Mouse (Mus musculus) kidney, embryonic 14.5 days (tissue): ENCODE results near the gene Lgals8. TPM values are rescaled to one million over a fixed set of nuclear protein-coding genes. Genes with fewer than 3 reads are reported as not detected.

ENCODE experiments used
- ATAC-seq: fragments of 200-750 bp; cut with Nextera tagmentation; 2 replicates; pipeline ENCODE4 v1.8.0; 2017; ENCODE audit warnings: moderate number of reproducible peaks, mild to moderate bottlenecking, moderate TSS enrichment, moderate library complexity; ENCODE audit not compliant: low FRiP score, low TSS enrichment
- H3K27ac ChIP-seq: fragments of 300-500 bp; sonication (generic); 2 replicates; pipeline ENCODE4 v1.5.1; 2014; ENCODE audit warnings: low read depth, mild to moderate bottlenecking, low read length, moderate library complexity, mixed read lengths
- H3K27me3 ChIP-seq: fragments of 300-500 bp; sonication (generic); 2 replicates; pipeline ENCODE4 v1.6.1; 2014; ENCODE audit warnings: mild to moderate bottlenecking, low read length; ENCODE audit not compliant: control insufficient read depth, insufficient read depth
- H3K36me3 ChIP-seq: fragments of 300-500 bp; sonication (generic); 2 replicates; pipeline ENCODE4 v1.6.1; 2014; ENCODE audit warnings: low read length, mixed read lengths; ENCODE audit not compliant: control insufficient read depth, insufficient read depth
- H3K4me1 ChIP-seq: fragments of 300-500 bp; sonication (generic); 2 replicates; pipeline ENCODE4 v1.6.1; 2014; ENCODE audit warnings: low read length, mixed read lengths; ENCODE audit not compliant: control insufficient read depth, insufficient read depth
- H3K4me2 ChIP-seq: fragments of 300-500 bp; sonication (generic); replicated peaks from 2 replicates; pipeline ENCODE4 v1.6.1; 2014; ENCODE audit warnings: low read depth, mild to moderate bottlenecking, low read length
- H3K4me3 ChIP-seq: fragments of 300-500 bp; sonication (generic); 2 replicates; pipeline ENCODE4 v1.5.1; 2014; ENCODE audit warnings: mild to moderate bottlenecking, low read length
- H3K9ac ChIP-seq: fragments of 300-500 bp; sonication (generic); 2 replicates; pipeline ENCODE4 v1.6.1; 2014; ENCODE audit warnings: low read depth, mild to moderate bottlenecking, low read length, moderate library complexity
- H3K9me3 ChIP-seq: fragments of 300-500 bp; sonication (generic); 2 replicates; pipeline ENCODE4 v1.6.1; 2016; ENCODE audit warnings: low read length; ENCODE audit not compliant: control insufficient read depth
- WGBS: fragments of 180-500 bp; shearing (Covaris S2); extraction: QIAGEN DNeasy Blood & Tissue Kit; methylation state at CpG from one replicate; pipeline ENCODE4 v1.1.7; 2014; 5-methylcytosine and 5-hydroxymethylcytosine counted together
- polyA plus RNA-seq: library from polyadenylated mRNA; unstranded; fragments of >200 nt; fragmentation: Nextera tagmentation; extraction: Ambion mirVana; gene quantifications from 2 replicates; pipeline ENCODE4 v1.2.1, GENCODE M21; 2014

Lgals8 gene
- polyA plus RNA-seq = 12.3 and 19.2 TPM in 2 replicates

DNA sequence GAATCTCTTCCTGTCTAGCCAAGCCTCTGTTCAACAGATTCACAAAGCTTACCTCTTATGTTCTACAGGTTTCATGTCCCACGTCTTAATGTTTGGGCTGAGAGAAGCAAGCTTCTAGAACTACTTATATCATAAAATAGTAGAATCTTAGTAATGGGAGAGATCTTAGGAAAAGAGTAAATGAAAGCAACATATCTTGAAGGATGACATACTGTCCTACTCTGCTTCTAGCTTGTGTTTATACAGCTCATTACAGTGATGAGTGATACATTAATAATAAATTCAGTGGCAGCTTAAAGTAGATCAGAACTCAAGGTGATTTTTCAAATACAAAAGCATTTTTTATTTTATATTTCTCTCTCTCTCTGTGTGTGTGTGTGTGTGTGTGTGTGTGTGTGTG lies at the start of gene Lgals8:
Lgals8 (minus strand) TSS at position 101 of the 400 bp plus-strand sequence.
- Histone ChIP-seq H3K9me3 (no peaks in the 10 kb centered on the region), H3K27me3 (no peaks in the 10 kb centered on the region), H3K4me3 (no peak within 1 kb of the TSS), H3K4me1 (no peaks in the 10 kb centered on the region), H3K27ac (no peak within 1 kb of the TSS), H3K36me3 (no peaks in the 10 kb centered on the region), H3K9ac (no peak within 1 kb of the TSS), H3K4me2 (no peak within 1 kb of the TSS)
- no peak for ATAC-seq
- 85% methylated on average over 1 of the region's 1 CpGs for WGBS

- H3K36me3 ChIP-seq = no peaks in the 10 kb centered on the region
- H3K27me3 ChIP-seq = no peaks in the 10 kb centered on the region
- WGBS = 65% methylated on average over 8 of the region's 9 CpGs
- H3K9me3 ChIP-seq = no peaks in the 10 kb centered on the region
- H3K4me1 ChIP-seq = no peaks in the 10 kb centered on the region
- ATAC-seq = peak; percentile 52; the same call in 1 of the 2 replicates
- no peak overlapping the region for H3K4me3 ChIP-seq
- no peak overlapping the region for H3K4me2 ChIP-seq
- no peak overlapping the region for H3K9ac ChIP-seq
- H3K27ac ChIP-seq = no peak overlapping the region
These were observed 46.6 kb upstream of the Lgals8 start for GRCm38 (mm10) chr13:12511189-12511965.

- Histone ChIP-seq H3K4me2 (no peak overlapping the region), H3K27me3 (no peaks in the 10 kb centered on the region), H3K4me3 (no peak overlapping the region), H3K9me3 (no peaks in the 10 kb centered on the region), H3K9ac (no peak overlapping the region), H3K36me3 (no peaks in the 10 kb centered on the region), H3K4me1 (no peaks in the 10 kb centered on the region), H3K27ac (no peak overlapping the region)
- WGBS = 76% methylated on average over 6 of the region's 6 CpGs
- no peak for ATAC-seq
These were observed 45.3 kb upstream of the Lgals8 start for GRCm38 (mm10) chr13:12510032-12510431.

DNA sequence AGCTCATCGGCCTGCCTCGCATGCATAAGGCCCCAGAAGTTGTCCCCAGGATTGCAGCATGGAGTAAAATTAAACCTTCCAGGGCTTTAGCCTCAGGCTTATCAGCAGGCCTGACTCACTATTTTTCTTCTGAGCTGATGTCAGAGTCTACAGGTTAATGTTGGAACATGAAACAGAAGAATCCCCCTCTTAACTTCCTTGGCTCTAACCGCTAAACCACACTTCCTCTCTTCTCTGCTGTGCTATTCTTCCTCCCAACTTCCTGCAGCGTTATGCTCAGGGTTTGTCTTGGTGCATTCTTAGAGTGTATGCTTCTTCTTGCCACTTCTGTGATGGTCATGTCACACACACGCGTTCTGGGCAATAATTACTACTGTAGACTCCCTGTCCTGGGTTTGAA lies 42.7 kb upstream of the Lgals8 start:
- Histone ChIP-seq H3K4me2 (no peak overlapping the region), H3K4me1 (peaks cover 4% of the 10 kb centered on the region; the same call in 1 of the 2 replicates), H3K27ac (no peak overlapping the region), H3K36me3 (no peaks in the 10 kb centered on the region), H3K27me3 (no peaks in the 10 kb centered on the region), H3K9ac (no peak overlapping the region), H3K9me3 (no peaks in the 10 kb centered on the region), H3K4me3 (no peak overlapping the region)
- 93% methylated on average over 6 of the region's 6 CpGs for WGBS
- ATAC-seq = no peak

DNA sequence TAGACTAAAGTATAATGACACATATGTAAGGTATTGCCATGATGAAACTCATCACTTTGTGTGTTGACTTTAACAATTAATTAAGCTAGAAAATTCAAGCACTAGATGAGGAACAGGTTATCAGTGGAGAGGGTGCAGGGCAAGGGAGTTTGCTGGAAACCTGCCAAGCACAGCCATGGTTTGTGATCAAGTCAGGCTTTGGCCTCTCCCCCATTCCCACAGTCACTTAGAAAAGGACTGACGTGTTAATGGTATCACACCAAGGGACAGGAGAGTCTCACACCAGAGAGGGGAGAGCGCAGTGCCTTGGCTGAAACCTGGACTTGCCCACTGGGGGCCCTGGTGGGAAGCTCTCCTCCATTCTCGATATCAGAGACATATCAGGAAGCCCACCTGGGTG lies 40.6 kb upstream of the Lgals8 start:
- no peak overlapping the region for H3K4me3 ChIP-seq
- no peaks in the 10 kb centered on the region for H3K36me3 ChIP-seq
- H3K9ac ChIP-seq = no peak overlapping the region
- no peak overlapping the region for H3K4me2 ChIP-seq
- no peaks in the 10 kb centered on the region for H3K9me3 ChIP-seq
- no peak for ATAC-seq
- no peak overlapping the region for H3K27ac ChIP-seq
- H3K4me1 ChIP-seq = peaks cover 4% of the 10 kb centered on the region; the same call in 1 of the 2 replicates
- H3K27me3 ChIP-seq = no peaks in the 10 kb centered on the region
- 61% methylated on average over 3 of the region's 3 CpGs for WGBS

GRCm38 (mm10) chr13:12503238-12503751 lies 38.6 kb upstream of the Lgals8 start:
- H3K9ac ChIP-seq = no peak overlapping the region

DNA sequence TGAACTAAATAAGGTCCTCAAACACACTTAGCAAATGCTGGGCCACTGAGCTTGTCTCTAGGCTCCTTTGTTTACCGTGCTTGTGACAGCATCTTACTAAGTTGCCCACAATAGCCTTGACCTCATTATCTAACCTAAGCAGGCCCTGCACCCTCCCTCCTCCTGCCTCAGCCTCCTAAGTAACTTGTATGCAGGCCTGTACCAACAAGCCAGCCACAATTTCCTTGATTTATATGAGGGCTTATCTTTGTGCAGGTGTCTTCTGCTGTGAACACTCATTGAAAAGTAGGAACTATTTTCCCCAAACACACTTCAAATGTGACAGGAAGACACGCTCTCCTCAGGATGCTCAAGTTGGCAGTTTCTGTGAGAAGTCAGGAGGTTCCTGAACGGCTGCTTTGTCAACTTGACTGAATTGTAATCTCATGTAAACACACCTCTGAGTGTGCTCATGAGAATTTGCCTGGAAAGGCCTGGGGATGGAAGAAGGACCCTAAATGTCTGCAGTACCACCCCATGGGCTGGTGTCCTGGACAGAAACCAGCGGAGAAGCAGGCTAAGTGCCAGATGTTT lies 38.0 kb upstream of the Lgals8 start:
- H3K4me2 ChIP-seq = no peak overlapping the region
- ATAC-seq = no peak; the same call in 1 of the 2 replicates
- no peaks in the 10 kb centered on the region for H3K9me3 ChIP-seq
- no peaks in the 10 kb centered on the region for H3K27me3 ChIP-seq
- WGBS = 45% methylated on average over 4 of the region's 4 CpGs
- H3K4me1 ChIP-seq = peaks cover 4% of the 10 kb centered on the region; the same call in 1 of the 2 replicates
- H3K27ac ChIP-seq = no peak overlapping the region
- no peak overlapping the region for H3K9ac ChIP-seq
- no peaks in the 10 kb centered on the region for H3K36me3 ChIP-seq
- H3K4me3 ChIP-seq = no peak overlapping the region

More at GRCm38 (mm10) chr13:12503238-12503751, 38.6 kb upstream of the Lgals8 start:
- ATAC-seq = peak; percentile 66
- 27% methylated on average over 11 of the region's 11 CpGs for WGBS
- no peak overlapping the region for H3K4me2 ChIP-seq
- no peak overlapping the region for H3K27ac ChIP-seq
- no peak overlapping the region for H3K4me3 ChIP-seq
- H3K9me3 ChIP-seq = no peaks in the 10 kb centered on the region
- no peaks in the 10 kb centered on the region for H3K27me3 ChIP-seq
- H3K4me1 ChIP-seq = peaks cover 4% of the 10 kb centered on the region; the same call in 1 of the 2 replicates
- no peaks in the 10 kb centered on the region for H3K36me3 ChIP-seq

DNA sequence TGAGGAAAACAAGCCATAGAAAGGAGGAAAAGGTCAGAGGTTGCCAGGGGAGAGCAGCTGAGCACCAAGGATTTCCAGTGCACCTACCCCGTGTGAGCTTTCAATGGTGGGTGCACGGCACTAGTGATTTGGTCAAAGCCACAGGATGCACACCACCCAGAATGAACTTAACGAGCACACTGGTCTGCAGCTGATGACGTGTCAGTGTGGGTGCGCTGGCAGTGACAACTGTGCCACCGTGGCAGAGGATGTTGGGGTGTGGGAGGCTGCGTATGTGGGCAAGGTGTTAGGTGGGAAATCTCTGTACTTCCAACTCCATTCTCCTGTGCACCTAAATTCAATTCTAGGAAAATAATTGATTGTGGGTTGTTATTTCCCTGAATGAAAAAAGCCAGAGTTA lies 34.4 kb upstream of the Lgals8 start:
- no peak overlapping the region for H3K4me2 ChIP-seq
- ATAC-seq = no peak
- no peaks in the 10 kb centered on the region for H3K36me3 ChIP-seq
- peaks cover 4% of the 10 kb centered on the region; the same call in 1 of the 2 replicates for H3K4me1 ChIP-seq
- no peaks in the 10 kb centered on the region for H3K9me3 ChIP-seq
- H3K27me3 ChIP-seq = no peaks in the 10 kb centered on the region
- no peak overlapping the region for H3K4me3 ChIP-seq
- H3K27ac ChIP-seq = no peak overlapping the region
- no peak overlapping the region for H3K9ac ChIP-seq
- WGBS = 88% methylated on average over 7 of the region's 7 CpGs

- H3K36me3 ChIP-seq = no peaks in the 10 kb centered on the region
- ATAC-seq = no peak
These were observed 33.1 kb upstream of the Lgals8 start for GRCm38 (mm10) chr13:12497809-12498208.

More at GRCm38 (mm10) chr13:12497809-12498208, 33.1 kb upstream of the Lgals8 start:
- H3K4me1 ChIP-seq = peaks cover 1% of the 10 kb centered on the region; the same call in 1 of the 2 replicates
- H3K27me3 ChIP-seq = no peaks in the 10 kb centered on the region
- 67% methylated on average over 8 of the region's 8 CpGs for WGBS
- no peaks in the 10 kb centered on the region for H3K9me3 ChIP-seq
- no peak overlapping the region for H3K4me3 ChIP-seq
- H3K4me2 ChIP-seq = no peak overlapping the region
- no peak overlapping the region for H3K9ac ChIP-seq
- H3K27ac ChIP-seq = no peak overlapping the region
